Mouse (Mus musculus): Measurements from ENCODE around the gene Hoxc10. TPM values are rescaled to one million over a fixed set of nuclear protein-coding genes. Genes with fewer than 3 reads are reported as not detected.

Gene Hoxc10
- polyA plus RNA-seq, 1 experiment from 2014 or later = 0.10 TPM

- H3K4me1 ChIP-seq (ENCODE audit: control insufficient read depth, insufficient read depth, low read length) = no peaks in the 10 kb centered on the region
- H3K4me2 ChIP-seq = no peak overlapping the region
- WGBS (ENCODE audit: insufficient replicate concordance) = 3% methylated on average over 21 of the region's 21 CpGs
- H3K9ac ChIP-seq (ENCODE audit: low read depth, low read length) = no peak overlapping the region
- H3K27me3 ChIP-seq (ENCODE audit: control insufficient read depth, insufficient read depth, low read length) = peaks cover 99% of the 10 kb centered on the region
- no peaks in the 10 kb centered on the region for H3K9me3 ChIP-seq (replicated peaks; ENCODE audit: control insufficient read depth, low read length)
- no peak overlapping the region for H3K4me3 ChIP-seq (ENCODE audit: low read depth, low read length)
- H3K36me3 ChIP-seq (ENCODE audit: control insufficient read depth, insufficient read depth, low read length) = no peaks in the 10 kb centered on the region
- H3K27ac ChIP-seq (ENCODE audit: low read depth, low read length) = no peak overlapping the region
- ATAC-seq (replicated peaks; ENCODE audit: insufficient number of reproducible peaks, low FRiP score, low TSS enrichment) = 0 out of 2 replicates have a peak, but pooled peaks have one; percentile 31
These were observed 20.7 kb downstream of the Hoxc10 start for GRCm38 (mm10) chr15:102987124-102987833.

DNA sequence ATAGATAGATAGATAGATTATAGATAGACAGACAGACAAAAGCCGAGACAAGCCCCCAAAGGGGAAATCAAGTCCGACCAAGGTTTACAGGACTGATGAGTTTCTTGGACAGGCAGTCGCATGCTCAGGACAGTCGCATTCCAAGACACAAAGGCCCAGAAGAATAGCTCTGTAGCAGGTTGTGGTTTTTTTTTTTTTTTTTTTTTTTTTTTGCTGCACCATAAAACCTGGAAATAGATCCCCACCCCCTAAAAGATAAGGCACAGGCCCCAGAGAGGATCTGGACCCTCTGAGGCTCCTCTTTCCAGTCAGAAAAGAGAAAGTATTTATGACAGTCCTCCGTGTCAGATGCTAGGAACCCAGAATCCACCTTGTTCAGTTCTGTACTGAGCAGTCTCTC is 21.5 kb downstream of the Hoxc10 start:
- H3K4me3 ChIP-seq (ENCODE audit: low read depth, low read length) = no peak overlapping the region
- H3K9me3 ChIP-seq (replicated peaks; ENCODE audit: control insufficient read depth, low read length) = no peaks in the 10 kb centered on the region
- no peaks in the 10 kb centered on the region for H3K4me1 ChIP-seq (ENCODE audit: control insufficient read depth, insufficient read depth, low read length)
- H3K4me2 ChIP-seq = no peak overlapping the region
- H3K9ac ChIP-seq (ENCODE audit: low read depth, low read length) = no peak overlapping the region
- 20% methylated on average over 5 of the region's 5 CpGs for WGBS (ENCODE audit: insufficient replicate concordance)
- peaks cover 99% of the 10 kb centered on the region for H3K27me3 ChIP-seq (ENCODE audit: control insufficient read depth, insufficient read depth, low read length)
- ATAC-seq (replicated peaks; ENCODE audit: insufficient number of reproducible peaks, low FRiP score, low TSS enrichment) = no peak
- H3K27ac ChIP-seq (ENCODE audit: low read depth, low read length) = no peak overlapping the region
- H3K36me3 ChIP-seq (ENCODE audit: control insufficient read depth, insufficient read depth, low read length) = no peaks in the 10 kb centered on the region

DNA sequence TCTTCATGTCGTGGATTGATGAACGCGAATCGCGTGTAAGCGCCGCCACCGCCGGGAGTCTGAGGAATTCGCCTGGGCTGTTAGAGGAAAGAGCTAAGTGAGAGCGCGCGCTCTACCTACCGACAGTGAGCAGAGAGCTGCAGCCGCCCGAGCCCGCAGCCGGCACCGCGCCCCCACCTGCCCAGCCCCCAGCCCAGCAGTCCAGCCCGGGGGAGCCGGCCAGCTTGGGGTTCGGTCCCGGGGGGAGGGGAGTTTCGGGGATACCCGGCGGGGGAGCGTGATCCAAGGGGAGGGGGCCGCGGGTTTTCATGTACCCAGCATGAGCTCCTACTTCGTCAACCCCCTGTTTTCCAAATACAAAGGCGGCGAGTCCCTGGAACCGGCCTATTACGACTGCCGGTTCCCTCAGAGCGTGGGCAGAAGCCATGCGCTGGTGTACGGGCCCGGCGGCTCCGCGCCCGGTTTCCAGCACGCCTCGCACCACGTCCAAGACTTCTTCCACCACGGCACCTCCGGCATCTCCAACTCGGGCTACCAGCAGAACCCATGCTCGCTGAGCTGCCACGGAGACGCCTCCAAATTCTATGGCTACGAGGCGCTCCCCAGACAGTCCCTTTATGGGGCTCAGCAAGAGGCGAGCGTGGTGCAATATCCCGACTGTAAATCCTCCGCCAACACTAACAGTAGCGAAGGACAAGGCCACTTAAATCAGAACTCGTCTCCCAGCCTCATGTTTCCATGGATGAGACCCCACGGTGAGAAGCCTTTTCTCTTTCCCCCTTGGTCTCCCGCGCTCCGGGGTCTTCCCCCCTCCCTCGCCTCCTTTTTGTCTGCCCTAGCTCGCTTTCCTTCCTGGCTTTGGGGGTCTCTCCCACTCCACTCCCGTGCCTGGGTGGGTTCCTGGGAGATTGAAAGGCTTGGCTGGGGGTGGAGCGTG is 24.1 kb downstream of the Hoxc10 start, which contains the start of gene Hoxc8:
Hoxc8 (plus strand) TSS at position 147 of the 937 bp plus-strand sequence.
- Histone ChIP-seq H3K4me3 (ENCODE audit: low read depth, low read length) (no peak within 1 kb of the TSS), H3K36me3 (ENCODE audit: control insufficient read depth, insufficient read depth, low read length) (no peaks in the 10 kb centered on the region), H3K27me3 (ENCODE audit: control insufficient read depth, insufficient read depth, low read length) (peaks cover 97% of the 10 kb centered on the region), H3K27ac (ENCODE audit: low read depth, low read length) (no peak within 1 kb of the TSS), H3K4me2 (peak within 1 kb of the TSS; percentile 22; the same call in 1 of the 2 replicates), H3K9ac (ENCODE audit: low read depth, low read length) (no peak within 1 kb of the TSS), H3K9me3 (replicated peaks; ENCODE audit: control insufficient read depth, low read length) (no peaks in the 10 kb centered on the region), H3K4me1 (ENCODE audit: control insufficient read depth, insufficient read depth, low read length) (no peaks in the 10 kb centered on the region)
- WGBS (ENCODE audit: insufficient replicate concordance) = 2% methylated on average over 65 of the region's 69 CpGs
- no peak for ATAC-seq (replicated peaks; ENCODE audit: insufficient number of reproducible peaks, low FRiP score, low TSS enrichment)

DNA sequence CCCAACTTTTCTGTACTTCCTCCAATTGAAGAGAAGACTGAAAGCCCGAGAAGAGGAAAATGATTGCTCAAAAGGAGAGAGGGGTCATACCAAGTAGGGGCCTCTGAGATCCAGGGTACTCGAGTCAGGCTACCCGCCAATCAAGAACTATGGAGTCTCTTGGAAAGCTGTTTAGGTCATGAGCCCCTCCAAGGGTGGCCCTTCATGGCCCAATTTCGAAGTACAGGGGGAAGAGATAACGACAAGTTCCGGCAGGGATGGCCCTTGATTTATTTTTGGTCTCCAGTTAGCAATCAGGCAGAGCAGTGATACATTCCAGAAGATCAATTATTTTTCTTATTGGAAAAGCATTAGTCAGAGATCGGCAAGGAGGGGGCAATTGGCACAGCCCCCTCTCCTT is 25.2 kb downstream of the Hoxc10 start:
- Histone ChIP-seq H3K9ac (ENCODE audit: low read depth, low read length) (no peak overlapping the region), H3K36me3 (ENCODE audit: control insufficient read depth, insufficient read depth, low read length) (no peaks in the 10 kb centered on the region), H3K4me1 (ENCODE audit: control insufficient read depth, insufficient read depth, low read length) (no peaks in the 10 kb centered on the region), H3K27me3 (ENCODE audit: control insufficient read depth, insufficient read depth, low read length) (peaks cover 97% of the 10 kb centered on the region), H3K4me3 (ENCODE audit: low read depth, low read length) (no peak overlapping the region), H3K27ac (ENCODE audit: low read depth, low read length) (no peak overlapping the region), H3K4me2 (no peak overlapping the region), H3K9me3 (replicated peaks; ENCODE audit: control insufficient read depth, low read length) (no peaks in the 10 kb centered on the region)
- ATAC-seq (replicated peaks; ENCODE audit: insufficient number of reproducible peaks, low FRiP score, low TSS enrichment) = no peak
- 3% methylated on average over 7 of the region's 7 CpGs for WGBS (ENCODE audit: insufficient replicate concordance)

GRCm38 (mm10) chr15:102992206-102992605 is 25.6 kb downstream of the Hoxc10 start:
- Histone ChIP-seq H3K27ac (ENCODE audit: low read depth, low read length) (no peak overlapping the region), H3K27me3 (ENCODE audit: control insufficient read depth, insufficient read depth, low read length) (peaks cover 96% of the 10 kb centered on the region), H3K4me3 (ENCODE audit: low read depth, low read length) (no peak overlapping the region), H3K36me3 (ENCODE audit: control insufficient read depth, insufficient read depth, low read length) (no peaks in the 10 kb centered on the region), H3K4me1 (ENCODE audit: control insufficient read depth, insufficient read depth, low read length) (no peaks in the 10 kb centered on the region), H3K9me3 (replicated peaks; ENCODE audit: control insufficient read depth, low read length) (no peaks in the 10 kb centered on the region), H3K9ac (ENCODE audit: low read depth, low read length) (no peak overlapping the region), H3K4me2 (no peak overlapping the region)
- ATAC-seq (replicated peaks; ENCODE audit: insufficient number of reproducible peaks, low FRiP score, low TSS enrichment) = no peak
- whole genome bisulfite sequencing (ENCODE audit: insufficient replicate concordance) = 2% methylated on average over 11 of the region's 11 CpGs

- Histone ChIP-seq H3K27me3 (ENCODE audit: control insufficient read depth, insufficient read depth, low read length) (peaks cover 96% of the 10 kb centered on the region), H3K9me3 (replicated peaks; ENCODE audit: control insufficient read depth, low read length) (no peaks in the 10 kb centered on the region), H3K36me3 (ENCODE audit: control insufficient read depth, insufficient read depth, low read length) (no peaks in the 10 kb centered on the region), H3K27ac (ENCODE audit: low read depth, low read length) (no peak overlapping the region), H3K4me2 (no peak overlapping the region), H3K4me1 (ENCODE audit: control insufficient read depth, insufficient read depth, low read length) (no peaks in the 10 kb centered on the region), H3K9ac (ENCODE audit: low read depth, low read length) (no peak overlapping the region), H3K4me3 (ENCODE audit: low read depth, low read length) (no peak overlapping the region)
- WGBS (ENCODE audit: insufficient replicate concordance) = 1% methylated on average over 3 of the region's 3 CpGs
- no peak for ATAC-seq (replicated peaks; ENCODE audit: insufficient number of reproducible peaks, low FRiP score, low TSS enrichment)
These were observed 26.3 kb downstream of the Hoxc10 start for GRCm38 (mm10) chr15:102992863-102993262.

GRCm38 (mm10) chr15:102996548-102996947 is 30.0 kb downstream of the Hoxc10 start:
- no peak overlapping the region for H3K4me3 ChIP-seq (ENCODE audit: low read depth, low read length)
- no peaks in the 10 kb centered on the region for H3K36me3 ChIP-seq (ENCODE audit: control insufficient read depth, insufficient read depth, low read length)
- peaks cover 97% of the 10 kb centered on the region for H3K27me3 ChIP-seq (ENCODE audit: control insufficient read depth, insufficient read depth, low read length)
- peaks cover 19% of the 10 kb centered on the region; the same call in 1 of the 2 replicates for H3K4me1 ChIP-seq (ENCODE audit: control insufficient read depth, insufficient read depth, low read length)
- WGBS (ENCODE audit: insufficient replicate concordance) = 4% methylated on average over 9 of the region's 9 CpGs
- no peak overlapping the region for H3K4me2 ChIP-seq
- H3K27ac ChIP-seq (ENCODE audit: low read depth, low read length) = no peak overlapping the region
- H3K9me3 ChIP-seq (replicated peaks; ENCODE audit: control insufficient read depth, low read length) = no peaks in the 10 kb centered on the region
- no peak overlapping the region for H3K9ac ChIP-seq (ENCODE audit: low read depth, low read length)
- no peak for ATAC-seq (replicated peaks; ENCODE audit: insufficient number of reproducible peaks, low FRiP score, low TSS enrichment)

- Histone ChIP-seq H3K4me1 (ENCODE audit: control insufficient read depth, insufficient read depth, low read length) (peaks cover 19% of the 10 kb centered on the region; the same call in 1 of the 2 replicates), H3K36me3 (ENCODE audit: control insufficient read depth, insufficient read depth, low read length) (no peaks in the 10 kb centered on the region), H3K27ac (ENCODE audit: low read depth, low read length) (no peak overlapping the region), H3K9ac (ENCODE audit: low read depth, low read length) (no peak overlapping the region), H3K4me3 (ENCODE audit: low read depth, low read length) (no peak overlapping the region), H3K27me3 (ENCODE audit: control insufficient read depth, insufficient read depth, low read length) (peaks cover 97% of the 10 kb centered on the region), H3K4me2 (no peak overlapping the region), H3K9me3 (replicated peaks; ENCODE audit: control insufficient read depth, low read length) (no peaks in the 10 kb centered on the region)
- 1% methylated on average over 3 of the region's 3 CpGs for WGBS (ENCODE audit: insufficient replicate concordance)
- ATAC-seq (replicated peaks; ENCODE audit: insufficient number of reproducible peaks, low FRiP score, low TSS enrichment) = no peak
These were observed 30.8 kb downstream of the Hoxc10 start for GRCm38 (mm10) chr15:102997431-102997830.

Data from heart, embryonic 11.5 days (tissue).